Mouse (Mus musculus) bone marrow macrophage, adult 2 months (primary cell): ENCODE data around the gene St3gal3. TPM values are rescaled to one million over a fixed set of nuclear protein-coding genes. Genes with fewer than 3 reads are reported as not detected.

Experiments
- H3K27ac ChIP-seq: 2 replicates; pipeline ENCODE4 v1.5.1; 2012; ENCODE audit warnings: low read depth, low read length; ENCODE audit not compliant: insufficient read depth
- H3K4me1 ChIP-seq: 2 replicates; pipeline ENCODE4 v1.6.1; 2012; ENCODE audit warnings: low read length; ENCODE audit not compliant: control insufficient read depth, insufficient read depth
- H3K4me3 ChIP-seq: 2 replicates; pipeline ENCODE4 v1.5.1; 2012; ENCODE audit warnings: mild to moderate bottlenecking, low read length, moderate library complexity; ENCODE audit not compliant: insufficient read depth
- CTCF ChIP-seq: IDR thresholded peaks from 2 replicates; pipeline ENCODE4 v1.5.1; 2012; ENCODE audit warnings: low read depth, mild to moderate bottlenecking, low read length, moderate library complexity
- POLR2A ChIP-seq: IDR thresholded peaks from 2 replicates; pipeline ENCODE4 v1.6.1; 2012; ENCODE audit warnings: mild to moderate bottlenecking, low read depth, low read length, borderline replicate concordance
- polyA plus RNA-seq: library from polyadenylated mRNA; stranded (reverse); fragments of >200 nt; gene quantifications from 2 replicates; pipeline ENCODE4 v1.2.4, GENCODE M21; 2012; ENCODE audit not compliant: missing spikeins, insufficient read depth, insufficient read length

The St3gal3 gene
- polyA plus RNA-seq, 1 experiment, result 18.6 TPM

GRCm38 (mm10) chr4:117972999-117973398 is 161.7 kb downstream of the St3gal3 start:
- Histone ChIP-seq H3K4me3 (no peak overlapping the region), H3K4me1 (peaks cover 18% of the 10 kb centered on the region), H3K27ac (no peak overlapping the region)
- TF ChIP-seq CTCF (no peak), POLR2A (no peak)

DNA sequence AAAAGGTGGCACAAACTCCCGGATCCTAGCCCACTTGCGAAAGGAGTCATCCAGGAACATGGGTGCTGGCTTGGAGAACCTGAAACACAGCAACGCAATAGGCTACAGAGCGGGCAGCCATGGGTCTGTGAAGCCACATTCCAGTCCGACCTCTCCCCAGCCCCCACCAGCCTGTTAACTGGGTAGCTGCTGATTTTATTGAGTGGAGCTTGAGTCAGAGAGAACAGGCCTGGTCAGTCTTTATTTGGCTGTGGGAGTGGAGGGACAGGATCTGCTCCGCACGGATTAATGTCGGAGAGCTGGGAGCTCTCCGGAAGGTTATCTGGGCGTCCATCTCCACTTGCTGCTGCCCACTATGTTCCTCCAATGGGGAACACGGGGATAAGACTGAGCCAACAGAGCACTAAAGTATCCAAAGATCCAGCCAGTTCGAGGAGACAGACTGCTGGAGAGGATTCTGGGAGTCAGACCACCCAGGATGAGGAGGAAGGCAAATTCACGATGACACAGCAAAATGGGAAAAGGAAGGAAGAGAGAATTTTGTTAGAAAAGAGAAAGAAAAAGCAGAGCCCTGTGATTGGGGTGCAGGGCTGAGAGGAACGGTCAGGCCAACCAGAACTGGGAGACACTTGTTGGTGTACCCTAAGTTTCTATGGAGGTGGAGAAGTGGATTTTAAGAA is 170.2 kb downstream of the St3gal3 start:
- Histone ChIP-seq H3K4me1 (peaks cover 9% of the 10 kb centered on the region), H3K4me3 (no peak overlapping the region), H3K27ac (no peak overlapping the region)
- TF ChIP-seq CTCF (no peak), POLR2A (no peak)

- no peak for TF ChIP-seq POLR2A
- TF ChIP-seq CTCF, result no peak
- Histone ChIP-seq H3K4me1 (no peaks in the 10 kb centered on the region), H3K4me3 (no peak overlapping the region), H3K27ac (no peak overlapping the region)
These were observed 177.2 kb downstream of the St3gal3 start for GRCm38 (mm10) chr4:117957492-117957891.

- Histone ChIP-seq H3K4me1 (no peaks in the 10 kb centered on the region), H3K4me3 (no peak overlapping the region), H3K27ac (no peak overlapping the region)
- TF ChIP-seq CTCF (no peak), POLR2A (no peak)
These were observed 187.2 kb downstream of the St3gal3 start for GRCm38 (mm10) chr4:117947493-117947892.

GRCm38 (mm10) chr4:117946639-117947305 is 187.9 kb downstream of the St3gal3 start:
- no peak overlapping the region for H3K4me3 ChIP-seq
- TF ChIP-seq POLR2A, result no peak
- TF ChIP-seq CTCF, result no peak
- no peak overlapping the region for H3K27ac ChIP-seq
- no peaks in the 10 kb centered on the region for H3K4me1 ChIP-seq

GRCm38 (mm10) chr4:117943317-117943716 is 191.4 kb downstream of the St3gal3 start:
- Histone ChIP-seq H3K4me3 (no peak overlapping the region), H3K4me1 (no peaks in the 10 kb centered on the region), H3K27ac (no peak overlapping the region)
- TF ChIP-seq CTCF, result no peak
- TF ChIP-seq POLR2A, result no peak

DNA sequence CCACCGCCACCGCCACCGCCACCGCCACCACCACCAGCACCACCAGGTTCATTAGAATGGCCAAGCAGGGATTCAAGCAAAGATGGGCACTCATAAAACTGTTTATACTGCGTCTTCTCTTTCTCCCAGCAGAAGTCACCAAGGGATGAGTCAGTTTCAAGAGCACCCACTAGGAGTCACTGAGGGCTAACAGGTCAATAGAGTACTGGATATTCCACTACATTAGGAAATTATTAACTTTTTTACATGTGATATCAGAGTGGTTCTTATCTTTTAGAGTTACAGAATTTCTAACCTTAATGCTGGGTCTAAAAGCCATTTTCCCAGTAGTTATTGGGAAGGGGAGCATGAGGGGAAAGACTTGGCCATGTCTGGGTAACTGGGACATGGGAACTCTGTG is 197.8 kb downstream of the St3gal3 start:
- no peak for TF ChIP-seq CTCF
- no peak for TF ChIP-seq POLR2A
- Histone ChIP-seq H3K4me3 (no peak overlapping the region), H3K4me1 (no peaks in the 10 kb centered on the region)

DNA sequence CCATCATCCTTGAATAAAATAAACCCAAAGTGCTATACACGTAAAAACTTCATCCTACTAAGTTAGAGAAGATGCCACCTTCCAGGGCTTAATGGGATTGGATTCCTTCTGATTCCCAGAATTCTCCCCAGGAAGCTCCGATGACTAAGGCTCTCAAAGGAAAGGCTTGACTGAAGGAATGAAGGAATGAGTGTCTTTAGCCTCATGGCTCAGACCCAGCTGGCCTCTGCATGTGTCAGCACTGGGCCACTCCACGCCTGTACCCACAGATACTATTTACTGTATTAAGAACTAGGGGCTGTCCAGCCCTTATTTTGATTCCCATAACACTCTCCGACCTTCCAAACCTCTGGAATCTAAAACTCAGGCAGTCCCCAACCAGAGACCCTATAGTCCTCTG is 200.6 kb downstream of the St3gal3 start:
- Histone ChIP-seq H3K4me1 (no peaks in the 10 kb centered on the region), H3K4me3 (no peak overlapping the region), H3K27ac (no peak overlapping the region)
- TF ChIP-seq CTCF, result no peak
- TF ChIP-seq POLR2A, result no peak

More for the DNA sequence above, 197.8 kb downstream of the St3gal3 start:
- no peak overlapping the region for H3K27ac ChIP-seq

- Histone ChIP-seq H3K27ac (no peak overlapping the region), H3K4me3 (no peak overlapping the region), H3K4me1 (no peaks in the 10 kb centered on the region)
- no peak for TF ChIP-seq CTCF
- no peak for TF ChIP-seq POLR2A
These were observed 201.5 kb downstream of the St3gal3 start for GRCm38 (mm10) chr4:117933248-117933647.

DNA sequence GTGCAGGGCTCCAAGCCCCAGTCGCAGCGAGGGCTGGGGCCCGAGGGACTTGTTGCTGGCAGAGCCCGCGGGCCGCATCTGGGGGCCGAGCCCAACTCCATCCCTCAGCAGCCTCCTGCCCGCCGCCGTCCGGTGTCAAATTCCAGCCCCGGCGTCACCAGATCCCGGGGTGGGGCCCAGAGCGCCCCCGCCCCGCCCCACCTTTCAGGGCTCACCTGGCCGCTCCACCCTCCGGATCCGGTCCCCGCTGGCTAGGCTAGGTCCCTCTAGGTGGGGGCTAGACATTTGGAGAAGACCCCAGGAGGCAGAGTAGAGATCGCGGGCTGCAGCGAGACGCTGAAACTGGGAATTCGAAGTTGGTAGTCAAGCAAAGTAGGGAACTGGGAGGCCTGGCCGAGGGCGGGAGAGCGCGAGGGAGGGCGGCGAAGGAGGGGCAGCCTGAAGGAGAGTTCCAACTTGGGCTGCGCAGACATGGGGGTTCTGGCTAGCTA is 205.3 kb downstream of the St3gal3 start, which contains the start of gene Artn:
Gene Artn (minus strand): TSS at position 373 of the 491 bp plus-strand sequence.
- TF ChIP-seq CTCF, result no peak
- no peak for TF ChIP-seq POLR2A
- Histone ChIP-seq H3K27ac (no peak within 1 kb of the TSS), H3K4me1 (no peaks in the 10 kb centered on the region), H3K4me3 (peak within 1 kb of the TSS; percentile 10; the same call in 1 of the 2 replicates)
